Mouse (Mus musculus) MEL (cell line): ENCODE data around the gene Wdr46. TPM values are rescaled to one million over a fixed set of nuclear protein-coding genes. Genes with fewer than 3 reads are reported as not detected.

Source experiments
- DNase-seq: peaks from one replicate; pipeline ENCODE4 v3.0.0; 2011; ENCODE audit warnings: low read depth, low spot score
- H3K27ac ChIP-seq: 2 replicates; pipeline ENCODE4 v1.5.1; 2012; ENCODE audit warnings: low read depth, mild to moderate bottlenecking, control low read depth, low read length, moderate library complexity; ENCODE audit not compliant: control insufficient read depth
- H3K27me3 ChIP-seq, 2 experiments: fragments of 150-350 bp in 1 of 2; sonication (generic) in 1 of 2; 2 replicates each; pipeline ENCODE4 v1.6.1; 2012; ENCODE audit warnings: low read length in 2 of 2, mild to moderate bottlenecking in 2 of 2, improper control_type of control experiment in 1 of 2, moderate library complexity in 1 of 2; ENCODE audit not compliant: insufficient read depth in 2 of 2, control insufficient read depth in 1 of 2
- H3K36me3 ChIP-seq, 2 experiments: 2 replicates each; pipeline ENCODE4 v1.6.1; 2012 to 2014; ENCODE audit warnings: low read length in 2 of 2, improper control_type of control experiment in 1 of 2, inconsistent platforms in 1 of 2, mild to moderate bottlenecking in 1 of 2; ENCODE audit not compliant: insufficient read depth in 2 of 2, control insufficient read depth in 1 of 2
- H3K4me1 ChIP-seq, 2 experiments: fragments of 150-350 bp in 1 of 2; sonication (generic) in 1 of 2; 2 replicates each; pipeline ENCODE4 v1.6.1; 2012; ENCODE audit warnings: low read length in 2 of 2, improper control_type of control experiment in 1 of 2, mild to moderate bottlenecking in 1 of 2; ENCODE audit not compliant: insufficient read depth in 2 of 2, control insufficient read depth in 1 of 2
- H3K4me3 ChIP-seq, 2 experiments: fragments of 150-350 bp in 1 of 2; sonication (generic) in 1 of 2; 2 replicates each; pipeline ENCODE4 v1.5.1; 2012; ENCODE audit warnings: low read depth in 2 of 2, low read length in 2 of 2, mild to moderate bottlenecking in 2 of 2, moderate library complexity in 2 of 2, control low read depth in 1 of 2, improper control_type of control experiment in 1 of 2; ENCODE audit not compliant: control insufficient read depth in 1 of 2, insufficient read depth in 1 of 2
- H3K79me2 ChIP-seq: 2 replicates; pipeline ENCODE4 v1.6.1; 2012; ENCODE audit warnings: mild to moderate bottlenecking, low read length, moderate library complexity; ENCODE audit not compliant: control insufficient read depth, poor library complexity, insufficient read depth
- H3K9ac ChIP-seq: 2 replicates; pipeline ENCODE4 v1.6.1; 2012; ENCODE audit warnings: low read depth, mild to moderate bottlenecking, control low read depth, low read length, moderate library complexity; ENCODE audit not compliant: control insufficient read depth, poor library complexity, severe bottlenecking
- H3K9me3 ChIP-seq: fragments of 150-350 bp; sonication (generic); replicated peaks from 2 replicates; pipeline ENCODE4 v1.6.1; 2012; ENCODE audit warnings: mild to moderate bottlenecking, low read length, improper control_type of control experiment, moderate library complexity; ENCODE audit not compliant: insufficient read depth
- BHLHE40 ChIP-seq: IDR thresholded peaks from 2 replicates; pipeline ENCODE4 v1.6.1; 2012; ENCODE audit warnings: low read depth, mild to moderate bottlenecking, inconsistent platforms, low read length, improper control_type of control experiment, borderline replicate concordance
- CHD1 ChIP-seq: IDR thresholded peaks from 2 replicates; pipeline ENCODE4 v1.6.1; 2012; ENCODE audit warnings: low read depth, mild to moderate bottlenecking, inconsistent platforms, low read length, improper control_type of control experiment
- CTCF ChIP-seq, 3 experiments: IDR thresholded peaks in 2 of 3; conservative IDR thresholded peaks in 1 of 3; 2 replicates each; pipeline ENCODE4 v1.5.1; 2011 to 2012; ENCODE audit warnings: low read length in 3 of 3, low read depth in 2 of 3, mild to moderate bottlenecking in 2 of 3, improper control_type of control experiment in 1 of 3, inconsistent platforms in 1 of 3, mixed read lengths in 1 of 3, moderate library complexity in 1 of 3; ENCODE audit not compliant: control insufficient read depth in 1 of 3, insufficient read depth in 1 of 3, poor library complexity in 1 of 3, severe bottlenecking in 1 of 3
- E2F4 ChIP-seq: IDR thresholded peaks from 2 replicates; pipeline ENCODE4 v1.6.1; 2011; ENCODE audit warnings: low read depth, low read length, improper control_type of control experiment, borderline replicate concordance
- EP300 ChIP-seq, 2 experiments: IDR thresholded peaks; 2 replicates each; pipeline ENCODE4 v1.6.1; 2011; ENCODE audit warnings: improper control_type of control experiment in 2 of 2, low read length in 2 of 2, low read depth in 1 of 2, mild to moderate bottlenecking in 1 of 2
- ETS1 ChIP-seq: IDR thresholded peaks from 2 replicates; pipeline ENCODE4 v1.6.1; 2012; ENCODE audit warnings: low read depth, mild to moderate bottlenecking, inconsistent platforms, low read length, improper control_type of control experiment, moderate library complexity
- GABPA ChIP-seq: IDR thresholded peaks from 2 replicates; pipeline ENCODE4 v1.6.1; 2012; ENCODE audit warnings: low read depth, mild to moderate bottlenecking, inconsistent platforms, low read length, improper control_type of control experiment, moderate library complexity
- GATA1 ChIP-seq: IDR thresholded peaks from 2 replicates; pipeline ENCODE4 v1.6.1; 2011; ENCODE audit warnings: low read depth, low read length, improper control_type of control experiment
- HCFC1 ChIP-seq: IDR thresholded peaks from 2 replicates; pipeline ENCODE4 v1.6.1; 2012; ENCODE audit warnings: low read depth, mild to moderate bottlenecking, inconsistent platforms, low read length, improper control_type of control experiment, moderate library complexity
- JUND ChIP-seq: IDR thresholded peaks from 2 replicates; pipeline ENCODE4 v1.6.1; 2011; ENCODE audit warnings: low read depth, mild to moderate bottlenecking, improper control_type of control experiment, low read length
- KAT2A ChIP-seq: conservative IDR thresholded peaks from 2 replicates; pipeline ENCODE4 v1.6.1; 2012; ENCODE audit warnings: low read depth, low read length, improper control_type of control experiment, inconsistent platforms
- MAFK ChIP-seq: IDR thresholded peaks from 2 replicates; pipeline ENCODE4 v1.6.1; 2011; ENCODE audit warnings: low read depth, mild to moderate bottlenecking, low read length, improper control_type of control experiment, borderline replicate concordance
- MAX ChIP-seq: IDR thresholded peaks from 2 replicates; pipeline ENCODE4 v1.6.1; 2011; ENCODE audit warnings: low read length, improper control_type of control experiment
- MAZ ChIP-seq: IDR thresholded peaks from 2 replicates; pipeline ENCODE4 v1.6.1; 2012; ENCODE audit warnings: low read depth, mild to moderate bottlenecking, inconsistent platforms, low read length, improper control_type of control experiment
- MEF2A ChIP-seq: IDR thresholded peaks from 2 replicates; pipeline ENCODE4 v1.6.1; 2014; ENCODE audit warnings: low read depth, mild to moderate bottlenecking, inconsistent platforms, low read length, improper control_type of control experiment; ENCODE audit not compliant: poor library complexity, insufficient replicate concordance, severe bottlenecking; ENCODE audit errors: extremely low read depth
- MXI1 ChIP-seq: IDR thresholded peaks from 2 replicates; pipeline ENCODE4 v1.6.1; 2011; ENCODE audit warnings: mild to moderate bottlenecking, low read depth, low read length, improper control_type of control experiment
- MYB ChIP-seq: IDR thresholded peaks from 2 replicates; pipeline ENCODE4 v1.6.1; 2011; ENCODE audit warnings: mild to moderate bottlenecking, low read depth, low read length, improper control_type of control experiment
- MYC ChIP-seq: IDR thresholded peaks from 2 replicates; pipeline ENCODE4 v1.6.1; 2011; ENCODE audit warnings: low read depth, mild to moderate bottlenecking, low read length, improper control_type of control experiment, moderate library complexity
- NELFE ChIP-seq: IDR thresholded peaks from 2 replicates; pipeline ENCODE4 v1.6.1; 2011; ENCODE audit warnings: low read depth, low read length, improper control_type of control experiment
- NRF1 ChIP-seq: IDR thresholded peaks from 2 replicates; pipeline ENCODE4 v1.6.1; 2014; ENCODE audit warnings: low read depth, mild to moderate bottlenecking, inconsistent platforms, low read length, improper control_type of control experiment, moderate library complexity; ENCODE audit not compliant: poor library complexity, insufficient read depth, severe bottlenecking
- POLR2A ChIP-seq, 2 experiments: IDR thresholded peaks; 2 replicates each; pipeline ENCODE4 v1.6.1; 2011 to 2012; ENCODE audit warnings: low read length in 2 of 2, mild to moderate bottlenecking in 2 of 2, control low read depth in 1 of 2, improper control_type of control experiment in 1 of 2, low read depth in 1 of 2, moderate library complexity in 1 of 2; ENCODE audit not compliant: control insufficient read depth in 1 of 2, insufficient read depth in 1 of 2, poor library complexity in 1 of 2
- POLR2AphosphoS2 ChIP-seq: IDR thresholded peaks from 2 replicates; pipeline ENCODE4 v1.6.1; 2011; ENCODE audit warnings: low read length, improper control_type of control experiment
- POLR2AphosphoS5 ChIP-seq: IDR thresholded peaks from 2 replicates; pipeline ENCODE4 v1.6.1; 2012; ENCODE audit warnings: low read depth, borderline replicate concordance, mild to moderate bottlenecking, inconsistent platforms, low read length, moderate library complexity, mixed read lengths
- RAD21 ChIP-seq: IDR thresholded peaks from 2 replicates; pipeline ENCODE4 v1.6.1; 2011; ENCODE audit warnings: mild to moderate bottlenecking, low read depth, low read length, improper control_type of control experiment
- RCOR1 ChIP-seq: IDR thresholded peaks from 2 replicates; pipeline ENCODE4 v1.6.1; 2012; ENCODE audit warnings: low read depth, mild to moderate bottlenecking, inconsistent platforms, low read length, improper control_type of control experiment
- SIN3A ChIP-seq: IDR thresholded peaks from 2 replicates; pipeline ENCODE4 v1.6.1; 2012; ENCODE audit warnings: low read length, improper control_type of control experiment, inconsistent platforms
- SMC3 ChIP-seq: IDR thresholded peaks from 2 replicates; pipeline ENCODE4 v1.6.1; 2011; ENCODE audit warnings: low read depth, low read length, improper control_type of control experiment
- TAL1 ChIP-seq: IDR thresholded peaks from 2 replicates; pipeline ENCODE4 v1.6.1; 2012; ENCODE audit warnings: mild to moderate bottlenecking, inconsistent platforms, low read length, moderate library complexity, mixed read lengths
- TBP ChIP-seq: IDR thresholded peaks from 2 replicates; pipeline ENCODE4 v1.8.0; 2011; ENCODE audit warnings: low read depth, low read length, improper control_type of control experiment
- TCF12 ChIP-seq: IDR thresholded peaks from 2 replicates; pipeline ENCODE4 v1.6.1; 2014; ENCODE audit warnings: low read depth, mild to moderate bottlenecking, inconsistent platforms, low read length, improper control_type of control experiment, moderate library complexity
- UBTF ChIP-seq: IDR thresholded peaks from 2 replicates; pipeline ENCODE4 v1.6.1; 2012; ENCODE audit warnings: low read depth, mild to moderate bottlenecking, inconsistent platforms, low read length, improper control_type of control experiment, moderate library complexity, borderline replicate concordance; ENCODE audit not compliant: insufficient read depth
- USF1 ChIP-seq: IDR thresholded peaks from 2 replicates; pipeline ENCODE4 v1.6.1; 2014; ENCODE audit warnings: low read depth, mild to moderate bottlenecking, inconsistent platforms, low read length, improper control_type of control experiment, moderate library complexity
- USF2 ChIP-seq, 2 experiments: IDR thresholded peaks; 2 replicates each; pipeline ENCODE4 v1.6.1; 2011 to 2012; ENCODE audit warnings: improper control_type of control experiment in 2 of 2, low read length in 2 of 2, borderline replicate concordance in 1 of 2, inconsistent platforms in 1 of 2, low read depth in 1 of 2, mild to moderate bottlenecking in 1 of 2; ENCODE audit not compliant: insufficient read depth in 1 of 2
- ZC3H11A ChIP-seq: IDR thresholded peaks from 2 replicates; pipeline ENCODE4 v1.6.1; 2012; ENCODE audit warnings: low read depth, mild to moderate bottlenecking, inconsistent platforms, low read length, improper control_type of control experiment
- ZKSCAN1 ChIP-seq: IDR thresholded peaks from 2 replicates; pipeline ENCODE4 v1.6.1; 2012; ENCODE audit warnings: low read depth, mild to moderate bottlenecking, inconsistent platforms, low read length, improper control_type of control experiment, moderate library complexity
- ZMIZ1 ChIP-seq: IDR thresholded peaks from 2 replicates; pipeline ENCODE4 v1.6.1; 2012; ENCODE audit warnings: low read depth, mild to moderate bottlenecking, inconsistent platforms, low read length, improper control_type of control experiment, moderate library complexity
- polyA plus RNA-seq, 2 experiments: library from polyadenylated mRNA; stranded (reverse) in 1 of 2; unstranded in 1 of 2; fragments of >175 nt in 1 of 2; fragments of >200 nt in 1 of 2; gene quantifications; 2 replicates each; pipeline versions ENCODE4 v1.2.1 to v1.2.4; 2012; ENCODE audit warnings: low replicate concordance in 2 of 2, low read depth in 1 of 2; ENCODE audit not compliant: insufficient read length in 2 of 2, insufficient read depth in 1 of 2, missing spikeins in 1 of 2
- total RNA-seq: library from RNA; depleted of rRNA; stranded (reverse); fragments of 300-350 nt; gene quantifications from 2 replicates; pipeline ENCODE4 v1.2.3, GENCODE M21; 2012

Wdr46 gene
- total and polyA plus RNA-seq, 3 experiments, result 100 to 131 TPM; not detected in 1

GRCm38 (mm10) chr17:33955555-33956214 lies 15.2 kb downstream of the Wdr46 start, which contains the start of the genes Vps52 and Rps18:
Vps52 (plus strand) TSS chr17:33955812.
Rps18 (minus strand) TSS chr17:33956001.
- peak within 1 kb of the TSS; percentile 88 for H3K27ac ChIP-seq
- no peaks in the 10 kb centered on the region for H3K27me3 ChIP-seq
- peaks cover 0 to 12% of the 10 kb centered on the region in 2 experiments; a peak in 2 of 4 replicates for H3K4me1 ChIP-seq
- peak within 1 kb of the TSS; percentile 99 for H3K9ac ChIP-seq
- peaks cover 10 to 18% of the 10 kb centered on the region in 2 experiments for H3K36me3 ChIP-seq
- H3K79me2 ChIP-seq, result peaks cover 40% of the 10 kb centered on the region
- no peaks in the 10 kb centered on the region for H3K9me3 ChIP-seq
- H3K4me3 ChIP-seq, result peak within 1 kb of the TSS; percentile 82 to 87
- peak; percentile 98 for DNase-seq
- TF ChIP-seq E2F4, result 0 out of 2 replicates have a peak, but pooled peaks have one; percentile 45
- TF ChIP-seq POLR2AphosphoS2, result peak; percentile 92
- no peak for TF ChIP-seq MYB
- TF ChIP-seq RAD21, result no peak
- TF ChIP-seq MAZ, result peak; percentile 84
- no peak for TF ChIP-seq CTCF (IDR thresholded peaks at IDR 0.05 in 2 of 3, conservative IDR thresholded peaks at IDR 0.05 in 1 of 3; ENCODE audit: control insufficient read depth in 1 of 3, insufficient read depth in 1 of 3, low read depth in 2 of 3, low read length in 3 of 3, poor library complexity in 1 of 3, severe bottlenecking in 1 of 3)
- TF ChIP-seq ZC3H11A, result no peak
- peak; percentile 98 for TF ChIP-seq TBP
- 0 out of 2 replicates have a peak, but pooled peaks have one; percentile 22 for TF ChIP-seq GATA1
- peak; percentile 90 for TF ChIP-seq MAX
- no peak for TF ChIP-seq EP300 (IDR thresholded peaks at IDR 0.05; ENCODE audit: low read depth in 1 of 2, low read length in 2 of 2)
- TF ChIP-seq ZKSCAN1, result no peak
- no peak for TF ChIP-seq BHLHE40
- TF ChIP-seq KAT2A, result peak; percentile 83
- peak; percentile 96 for TF ChIP-seq SIN3A
- TF ChIP-seq NELFE, result peak; percentile 96
- no peak; the same call in 1 of the 2 replicates for TF ChIP-seq RCOR1
- TF ChIP-seq ETS1, result peak; percentile 68
- no peak for TF ChIP-seq JUND
- no peak for TF ChIP-seq MEF2A
- TF ChIP-seq TCF12, result peak; percentile 82
- peak; percentile 82 for TF ChIP-seq MXI1
- TF ChIP-seq GABPA, result no peak
- TF ChIP-seq TAL1, result no peak
- TF ChIP-seq CHD1, result no peak
- peak; percentile 96 for TF ChIP-seq MYC
- no peak for TF ChIP-seq SMC3
- TF ChIP-seq USF2 (IDR thresholded peaks at IDR 0.05; ENCODE audit: borderline replicate concordance in 1 of 2, insufficient read depth in 1 of 2, low read depth in 1 of 2, low read length in 2 of 2), result no peak
- no peak; the same call in 1 of the 2 replicates for TF ChIP-seq POLR2AphosphoS5
- 0 out of 2 replicates have a peak, but pooled peaks have one; percentile 13 for TF ChIP-seq NRF1
- TF ChIP-seq MAFK, result no peak
- no peak for TF ChIP-seq UBTF
- peak; percentile 98 for TF ChIP-seq HCFC1
- no peak for TF ChIP-seq USF1
- TF ChIP-seq ZMIZ1, result peak; percentile 68; the same call in 1 of the 2 replicates
- TF ChIP-seq POLR2A (IDR thresholded peaks at IDR 0.05; ENCODE audit: control insufficient read depth in 1 of 2, insufficient read depth in 1 of 2, low read depth in 1 of 2, low read length in 2 of 2, poor library complexity in 1 of 2), result peak; percentile 92
